Mouse (Mus musculus) heart, embryonic 16.5 days (tissue): Measurements from ENCODE around the gene Capns1. TPM values are rescaled to one million over a fixed set of nuclear protein-coding genes. Genes with fewer than 3 reads are reported as not detected.

Experiments used
- ATAC-seq: fragments of 200-750 bp; cut with Nextera tagmentation; replicated peaks from 2 replicates; pipeline ENCODE4 v1.8.0; 2017; ENCODE audit warnings: moderate number of reproducible peaks; ENCODE audit not compliant: insufficient read depth, low FRiP score; ENCODE audit errors: extremely low read depth
- H3K27ac ChIP-seq: fragments of 300-500 bp; sonication (generic); 2 replicates; pipeline ENCODE4 v1.5.1; 2014; ENCODE audit warnings: mild to moderate bottlenecking, low read length, control low read depth, moderate library complexity
- H3K27me3 ChIP-seq: fragments of 300-500 bp; sonication (generic); 2 replicates; pipeline ENCODE4 v1.6.1; 2014; ENCODE audit warnings: low read length, mixed read lengths; ENCODE audit not compliant: control insufficient read depth, insufficient read depth
- H3K36me3 ChIP-seq: fragments of 300-500 bp; sonication (generic); 2 replicates; pipeline ENCODE4 v1.6.1; 2014; ENCODE audit not compliant: control insufficient read depth, insufficient read depth
- H3K4me1 ChIP-seq: fragments of 300-500 bp; sonication (generic); 2 replicates; pipeline ENCODE4 v1.6.1; 2014; ENCODE audit warnings: low read length, mixed read lengths; ENCODE audit not compliant: control insufficient read depth, insufficient read depth
- H3K4me2 ChIP-seq: fragments of 300-500 bp; sonication (generic); 2 replicates; pipeline ENCODE4 v1.6.1; 2014; ENCODE audit warnings: low read depth, mild to moderate bottlenecking, control low read depth, low read length
- H3K4me3 ChIP-seq: fragments of 300-500 bp; sonication (generic); 2 replicates; pipeline ENCODE4 v1.5.1; 2014; ENCODE audit warnings: mild to moderate bottlenecking, control low read depth, low read length
- H3K9ac ChIP-seq: fragments of 300-500 bp; sonication (generic); 2 replicates; pipeline ENCODE4 v1.6.1; 2014; ENCODE audit warnings: low read length, control low read depth
- H3K9me3 ChIP-seq: fragments of 300-500 bp; sonication (generic); replicated peaks from 2 replicates; pipeline ENCODE4 v1.6.1; 2016; ENCODE audit warnings: low read length; ENCODE audit not compliant: control insufficient read depth
- WGBS: fragments of 180-500 bp; shearing (Covaris S2); extraction: QIAGEN DNeasy Blood & Tissue Kit; methylation state at CpG from one replicate; pipeline ENCODE4 v1.1.7; 2014; 5-methylcytosine and 5-hydroxymethylcytosine counted together
- polyA plus RNA-seq: library from polyadenylated mRNA; unstranded; fragments of >200 nt; fragmentation: Nextera tagmentation; extraction: Ambion mirVana; gene quantifications from 2 replicates; pipeline ENCODE4 v1.2.1, GENCODE M21; 2015

Gene Capns1
- polyA plus RNA-seq, 1 experiment from 2014 or later: 85.4 TPM

DNA sequence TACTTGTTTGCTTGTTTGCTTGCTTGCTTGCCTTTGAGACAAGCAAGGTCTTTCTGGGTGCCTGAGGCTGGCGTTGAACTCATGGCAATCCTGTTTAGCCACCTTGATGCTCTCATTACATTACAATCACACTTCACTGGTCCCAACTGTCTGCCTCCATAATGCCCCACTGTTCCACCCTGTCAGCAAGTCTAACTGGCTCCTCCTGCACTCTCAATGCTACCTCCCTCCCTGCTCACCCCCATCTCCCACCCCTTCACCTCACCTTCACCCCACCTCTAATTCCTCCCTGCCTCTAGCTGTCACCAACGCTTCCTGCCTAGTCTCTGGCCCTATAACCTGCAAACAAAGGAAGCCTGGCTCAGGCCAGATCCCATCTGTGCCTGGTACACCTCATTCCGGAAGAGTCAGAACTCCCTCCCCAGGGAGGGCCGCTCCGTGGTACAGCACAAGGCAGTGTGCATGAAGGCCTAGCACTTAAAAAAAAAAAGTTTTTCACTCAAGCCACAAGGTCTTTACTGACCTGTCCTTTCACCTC lies 950 bp downstream of the Capns1 start:
- no peak overlapping the region for H3K9ac ChIP-seq
- H3K4me2 ChIP-seq: no peak overlapping the region
- H3K27ac ChIP-seq: no peak overlapping the region
- no peaks in the 10 kb centered on the region for H3K9me3 ChIP-seq
- WGBS: 50% methylated on average over 5 of the region's 5 CpGs
- no peaks in the 10 kb centered on the region for H3K27me3 ChIP-seq
- H3K4me3 ChIP-seq: no peak overlapping the region
- peaks cover 17% of the 10 kb centered on the region for H3K4me1 ChIP-seq
- no peaks in the 10 kb centered on the region for H3K36me3 ChIP-seq
- ATAC-seq: no peak

DNA sequence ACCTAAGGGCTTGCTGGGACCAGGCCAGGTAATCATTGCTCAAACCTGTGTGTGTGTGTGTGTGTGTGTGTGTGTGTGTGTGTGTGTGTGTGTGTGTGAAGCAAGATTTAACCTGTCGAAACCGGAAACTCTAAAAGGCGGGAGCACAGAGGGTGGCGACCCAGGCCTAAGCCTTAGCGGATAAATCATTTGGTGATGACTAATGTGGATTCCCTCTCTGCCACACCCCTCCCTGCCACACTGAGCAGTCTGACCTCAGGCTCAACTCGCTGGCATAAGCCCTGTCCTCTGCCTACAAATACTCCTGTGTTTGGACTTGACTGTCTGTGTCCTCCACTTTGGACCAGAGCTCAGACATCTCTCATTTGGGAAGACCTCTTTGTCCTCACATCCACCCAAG lies 2.4 kb downstream of the Capns1 start:
- Histone ChIP-seq H3K4me2 (no peak overlapping the region), H3K4me1 (peaks cover 17% of the 10 kb centered on the region), H3K27ac (no peak overlapping the region), H3K36me3 (peaks cover 9% of the 10 kb centered on the region), H3K9me3 (no peaks in the 10 kb centered on the region), H3K4me3 (no peak overlapping the region), H3K27me3 (no peaks in the 10 kb centered on the region), H3K9ac (no peak overlapping the region)
- WGBS: 66% methylated on average over 6 of the region's 6 CpGs
- no peak for ATAC-seq

DNA sequence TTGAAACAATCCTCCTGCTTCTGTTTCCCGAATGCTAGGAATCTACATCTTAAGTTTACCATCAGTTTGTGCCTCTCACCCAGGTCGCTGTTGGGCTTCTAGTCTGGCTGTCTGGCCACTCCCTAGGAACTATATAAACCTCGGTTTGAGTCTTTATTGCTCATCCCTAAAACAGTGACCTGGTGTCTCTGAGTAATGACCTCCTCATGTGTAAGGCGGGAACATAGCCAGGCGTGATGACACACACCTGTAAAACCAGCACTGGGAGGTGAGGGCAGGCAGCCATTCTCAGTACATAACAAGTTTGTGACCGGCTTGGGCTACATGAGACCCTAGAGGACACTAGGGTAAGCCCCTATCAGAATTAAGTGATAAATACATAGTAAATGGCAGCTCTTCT lies 3.1 kb downstream of the Capns1 start:
- Histone ChIP-seq H3K4me3 (no peak overlapping the region; the same call in 1 of the 2 replicates), H3K9me3 (no peaks in the 10 kb centered on the region), H3K27me3 (no peaks in the 10 kb centered on the region), H3K4me1 (peaks cover 17% of the 10 kb centered on the region), H3K36me3 (peaks cover 14% of the 10 kb centered on the region), H3K9ac (no peak overlapping the region), H3K4me2 (peak overlapping the region; percentile 70), H3K27ac (no peak overlapping the region)
- 66% methylated on average over 6 of the region's 6 CpGs for WGBS
- no peak for ATAC-seq

DNA sequence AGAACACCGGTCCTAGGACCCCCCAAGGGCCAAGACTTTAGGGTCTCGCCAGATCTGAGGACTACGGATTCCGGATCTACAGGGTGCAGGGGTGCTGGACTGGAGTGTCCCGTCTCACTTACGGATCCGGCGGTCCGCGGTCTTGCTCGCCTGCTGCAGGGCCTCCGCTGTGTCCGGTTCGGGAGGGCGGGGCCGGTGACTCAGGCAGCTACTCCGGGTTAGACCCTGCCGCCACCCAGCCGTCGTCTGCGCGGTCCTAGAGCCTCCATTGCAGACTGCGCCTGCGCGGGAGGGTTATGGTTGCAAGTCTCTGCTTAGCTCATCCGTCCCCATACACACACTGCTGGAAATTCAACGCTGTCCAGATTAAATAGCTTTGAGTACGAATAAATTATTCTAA lies 3.7 kb downstream of the Capns1 start:
- no peaks in the 10 kb centered on the region for H3K27me3 ChIP-seq
- H3K4me1 ChIP-seq: peaks cover 17% of the 10 kb centered on the region
- no peaks in the 10 kb centered on the region for H3K9me3 ChIP-seq
- H3K4me3 ChIP-seq: peak overlapping the region; percentile 75
- peak overlapping the region; percentile 90 for H3K9ac ChIP-seq
- WGBS: under 1% methylated on average over 28 of the region's 28 CpGs
- H3K4me2 ChIP-seq: peak overlapping the region; percentile 70
- peak; percentile 90 for ATAC-seq
- H3K27ac ChIP-seq: peak overlapping the region; percentile 87
- peaks cover 19% of the 10 kb centered on the region for H3K36me3 ChIP-seq

DNA sequence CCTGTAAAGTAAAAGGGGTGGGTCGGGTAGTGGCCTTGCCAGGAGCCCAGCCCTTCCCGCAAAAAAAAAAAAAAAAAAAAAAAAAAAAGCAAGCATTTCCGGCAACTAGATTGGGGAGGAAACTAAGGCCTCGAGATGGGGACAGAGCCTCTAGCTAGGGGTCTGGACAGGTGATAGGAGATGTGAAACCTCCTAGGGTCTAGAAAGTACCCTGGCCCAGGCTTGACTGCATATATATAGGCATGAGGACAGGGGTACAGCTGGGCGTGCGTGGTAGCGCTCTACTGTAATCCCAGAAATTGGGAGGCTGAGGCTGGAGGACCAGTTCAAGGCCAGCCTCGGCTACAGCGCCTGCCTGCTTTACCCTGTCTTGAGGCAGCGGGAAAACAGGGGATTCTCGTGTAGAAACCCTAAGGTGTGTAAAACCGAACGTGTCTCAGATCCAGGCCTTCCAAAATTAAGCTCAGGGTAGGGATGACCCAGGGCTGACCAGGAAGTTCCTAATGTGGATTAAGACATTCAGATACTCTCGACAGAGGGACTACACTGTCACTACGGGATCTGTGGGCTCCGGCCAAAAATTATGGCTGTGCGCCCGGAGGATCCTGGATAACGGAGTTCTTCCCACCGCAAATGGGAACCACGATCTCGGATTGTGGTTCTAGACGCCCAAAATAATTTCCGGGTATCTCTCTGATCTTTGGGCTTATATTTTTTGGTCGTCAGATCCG lies 4.3 kb downstream of the Capns1 start:
- H3K4me1 ChIP-seq: peaks cover 17% of the 10 kb centered on the region
- H3K27ac ChIP-seq: peak overlapping the region; percentile 87
- peak overlapping the region; percentile 90 for H3K9ac ChIP-seq
- peak overlapping the region; percentile 70 for H3K4me2 ChIP-seq
- under 1% methylated on average over 26 of the region's 26 CpGs for whole genome bisulfite sequencing
- H3K36me3 ChIP-seq: peaks cover 21% of the 10 kb centered on the region
- H3K27me3 ChIP-seq: no peaks in the 10 kb centered on the region
- peak; percentile 8; the same call in 1 of the 2 replicates for ATAC-seq
- no peaks in the 10 kb centered on the region for H3K9me3 ChIP-seq
- peak overlapping the region; percentile 75 for H3K4me3 ChIP-seq

DNA sequence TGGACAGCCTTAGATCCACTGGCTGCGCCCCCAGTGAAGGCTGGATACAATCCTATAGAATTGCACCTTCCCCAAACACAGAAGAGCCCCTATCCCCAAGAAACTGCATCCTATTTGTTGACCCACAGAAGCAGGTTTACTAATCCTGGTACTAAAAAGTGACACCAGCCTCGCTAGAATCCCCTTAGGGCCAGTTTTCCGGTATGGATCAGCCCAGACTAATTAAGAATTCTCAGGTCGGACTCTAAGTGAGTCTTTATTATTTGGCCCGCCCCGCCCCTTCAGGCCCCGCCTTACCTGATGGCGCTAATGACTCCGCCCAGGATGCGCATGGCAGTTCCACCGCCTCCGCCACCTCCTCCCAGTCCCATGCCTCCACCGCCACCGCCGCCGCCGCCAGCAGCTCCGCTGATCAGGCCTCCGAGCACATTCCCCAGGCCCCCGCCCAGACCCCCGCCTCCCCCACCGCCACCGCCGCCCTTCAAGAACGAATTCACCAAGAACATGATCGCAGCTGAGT lies 5.0 kb downstream of the Capns1 start:
- Histone ChIP-seq H3K36me3 (peaks cover 27% of the 10 kb centered on the region), H3K4me3 (peak overlapping the region; percentile 75), H3K27me3 (no peaks in the 10 kb centered on the region), H3K9me3 (no peaks in the 10 kb centered on the region), H3K4me2 (peak overlapping the region; percentile 70), H3K9ac (peak overlapping the region; percentile 90), H3K27ac (peak overlapping the region; percentile 87), H3K4me1 (peaks cover 17% of the 10 kb centered on the region)
- ATAC-seq: peak; percentile 68
- under 1% methylated on average over 26 of the region's 26 CpGs for WGBS

DNA sequence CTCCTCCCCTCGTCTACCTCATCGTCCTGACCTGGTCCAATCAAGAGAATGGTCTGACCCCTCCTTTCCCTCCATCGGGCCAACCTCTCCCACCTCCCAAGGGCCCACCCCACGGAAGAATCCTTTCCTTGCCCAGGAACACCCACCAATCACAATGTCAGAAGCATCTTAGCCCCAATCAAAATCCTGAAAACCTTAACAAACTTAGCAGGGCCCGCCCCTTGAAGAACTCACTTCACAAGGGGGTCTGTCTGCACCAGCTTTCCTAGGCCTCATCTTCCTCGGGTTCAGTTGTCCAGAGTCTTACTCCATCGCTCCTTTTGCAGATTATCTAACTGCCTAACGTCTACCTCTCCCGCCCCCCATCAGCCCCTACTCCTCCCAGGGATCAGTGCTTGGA lies 5.6 kb downstream of the Capns1 start:
- 44% methylated on average over 9 of the region's 9 CpGs for WGBS
- H3K9me3 ChIP-seq: no peaks in the 10 kb centered on the region
- H3K9ac ChIP-seq: peak overlapping the region; percentile 90; the same call in 1 of the 2 replicates
- no peak for ATAC-seq
- peaks cover 14% of the 10 kb centered on the region for H3K4me1 ChIP-seq
- peak overlapping the region; percentile 75 for H3K4me3 ChIP-seq
- no peaks in the 10 kb centered on the region for H3K27me3 ChIP-seq
- peaks cover 29% of the 10 kb centered on the region for H3K36me3 ChIP-seq
- H3K4me2 ChIP-seq: peak overlapping the region; percentile 70
- no peak overlapping the region for H3K27ac ChIP-seq

DNA sequence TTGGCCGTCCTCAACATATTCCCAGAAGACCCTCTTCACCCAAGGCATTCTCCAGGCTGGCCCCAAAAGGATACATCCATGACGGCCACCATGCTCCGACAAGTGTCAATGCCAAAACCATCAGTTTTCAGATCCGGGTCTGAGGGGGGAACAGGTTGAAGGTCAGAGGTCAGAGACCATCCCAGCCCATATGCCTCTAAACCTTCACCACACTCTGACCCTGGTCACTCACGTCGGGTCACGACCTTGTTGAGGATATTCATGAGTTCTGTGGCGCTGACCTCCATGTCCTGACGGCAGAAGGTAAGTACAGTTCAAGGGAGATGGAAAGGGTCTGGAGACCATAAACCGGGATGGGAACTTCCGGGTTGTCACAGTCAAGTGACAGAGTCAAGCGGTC lies 6.5 kb downstream of the Capns1 start:
- H3K27me3 ChIP-seq: no peaks in the 10 kb centered on the region
- no peak overlapping the region for H3K4me3 ChIP-seq
- peaks cover 35% of the 10 kb centered on the region for H3K36me3 ChIP-seq
- no peak overlapping the region for H3K9ac ChIP-seq
- no peaks in the 10 kb centered on the region for H3K9me3 ChIP-seq
- H3K27ac ChIP-seq: no peak overlapping the region
- peaks cover 14% of the 10 kb centered on the region for H3K4me1 ChIP-seq
- no peak overlapping the region for H3K4me2 ChIP-seq
- WGBS: 86% methylated on average over 12 of the region's 12 CpGs
- ATAC-seq: no peak

DNA sequence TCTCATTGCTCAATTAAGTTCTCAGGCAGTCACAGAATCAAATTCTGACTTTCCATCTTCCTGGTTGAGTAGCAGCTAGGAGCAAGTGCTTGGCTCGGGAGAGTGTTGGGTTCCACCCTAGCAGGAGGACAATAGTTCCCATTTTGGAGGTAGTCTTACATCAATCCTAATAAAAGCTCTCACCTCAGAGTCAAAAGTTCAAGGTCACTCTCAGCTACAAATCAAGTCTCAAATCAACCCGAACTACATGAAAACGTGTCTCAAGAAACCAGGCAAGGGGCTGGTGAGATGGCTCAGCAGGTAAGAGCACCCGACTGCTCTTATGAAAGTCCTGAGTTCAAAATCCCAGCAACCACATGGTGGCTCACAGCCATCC lies 9.5 kb downstream of the Capns1 start:
- 79% methylated on average over 4 of the region's 4 CpGs for WGBS
- Histone ChIP-seq H3K27ac (no peak overlapping the region), H3K36me3 (peaks cover 47% of the 10 kb centered on the region), H3K9me3 (no peaks in the 10 kb centered on the region), H3K4me3 (no peak overlapping the region), H3K9ac (no peak overlapping the region), H3K4me1 (peaks cover 14% of the 10 kb centered on the region), H3K4me2 (no peak overlapping the region), H3K27me3 (no peaks in the 10 kb centered on the region)
- no peak for ATAC-seq
